Mouse (Mus musculus) urinary bladder, postnatal 36 days (tissue): ENCODE data around the gene Aasdh.

ENCODE experiments used
- DNase-seq, 2 experiments: peaks; one replicate each; pipeline ENCODE4 v3.0.0; 2022; ENCODE audit warnings: low spot score in 2 of 2, mixed read lengths in 1 of 2

Gene Aasdh

DNA sequence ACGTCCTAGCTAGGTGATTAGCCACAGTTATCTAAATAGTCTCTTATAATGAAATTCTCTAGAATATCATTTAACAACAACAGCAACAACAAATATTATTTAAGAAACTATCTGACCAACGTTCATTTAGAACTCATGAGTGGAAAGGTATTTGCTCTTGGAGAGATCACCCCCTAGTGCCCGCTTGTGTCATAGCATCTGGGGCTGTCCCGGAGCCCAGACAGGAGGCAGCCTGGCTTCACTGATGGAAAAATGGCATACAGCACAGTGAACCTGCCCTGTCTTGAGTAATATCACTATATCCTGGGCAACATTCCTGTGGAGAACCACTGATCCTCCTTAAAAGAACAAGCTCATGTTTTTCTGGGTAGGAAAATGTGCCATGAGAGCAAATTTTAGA lies 61.9 kb downstream of the Aasdh start:
- peak; percentile 43 to 66 for DNase-seq

DNA sequence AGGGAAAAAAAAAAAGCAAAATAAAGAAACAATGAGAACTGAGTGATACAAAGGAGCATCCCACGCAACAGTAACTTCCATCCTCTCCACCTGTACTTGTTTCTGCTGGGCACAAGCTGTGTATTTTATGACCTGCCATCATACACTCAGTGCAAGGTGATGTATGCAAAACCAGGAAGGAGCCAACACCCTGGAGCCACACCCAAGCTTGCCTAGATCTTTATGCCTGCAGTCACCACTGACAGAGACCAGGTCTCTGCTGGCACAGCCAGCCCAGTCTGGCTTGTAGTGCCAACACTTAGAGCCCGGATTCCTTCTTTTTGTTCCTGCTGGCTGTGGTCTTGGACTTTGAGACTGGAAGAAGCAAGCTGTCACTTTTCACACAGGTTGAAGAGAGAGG lies 63.5 kb downstream of the Aasdh start:
- DNase-seq, result no peak

DNA sequence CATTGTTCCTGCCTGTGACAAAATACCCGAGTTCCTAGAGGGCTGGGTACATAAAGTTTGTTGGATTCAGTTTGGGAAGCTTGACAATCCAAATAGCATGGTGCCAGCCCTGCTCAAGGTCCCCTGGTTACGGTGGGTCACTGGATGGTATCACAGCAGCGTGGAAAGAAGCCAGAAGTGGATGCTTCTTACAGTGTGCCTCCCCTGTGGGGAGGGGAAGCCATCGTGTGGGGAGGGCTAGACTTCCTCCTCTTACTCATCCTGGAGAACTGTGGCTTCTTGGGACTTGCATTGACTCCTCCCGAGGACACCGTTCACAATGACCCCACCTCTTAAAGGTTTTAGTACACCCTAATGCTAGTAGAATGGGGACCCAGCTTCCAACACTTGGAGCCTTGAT lies 65.5 kb downstream of the Aasdh start:
- no peak for DNase-seq

- DNase-seq, result no peak
These were observed 68.3 kb downstream of the Aasdh start for GRCm38 (mm10) chr5:76837018-76837417.

DNA sequence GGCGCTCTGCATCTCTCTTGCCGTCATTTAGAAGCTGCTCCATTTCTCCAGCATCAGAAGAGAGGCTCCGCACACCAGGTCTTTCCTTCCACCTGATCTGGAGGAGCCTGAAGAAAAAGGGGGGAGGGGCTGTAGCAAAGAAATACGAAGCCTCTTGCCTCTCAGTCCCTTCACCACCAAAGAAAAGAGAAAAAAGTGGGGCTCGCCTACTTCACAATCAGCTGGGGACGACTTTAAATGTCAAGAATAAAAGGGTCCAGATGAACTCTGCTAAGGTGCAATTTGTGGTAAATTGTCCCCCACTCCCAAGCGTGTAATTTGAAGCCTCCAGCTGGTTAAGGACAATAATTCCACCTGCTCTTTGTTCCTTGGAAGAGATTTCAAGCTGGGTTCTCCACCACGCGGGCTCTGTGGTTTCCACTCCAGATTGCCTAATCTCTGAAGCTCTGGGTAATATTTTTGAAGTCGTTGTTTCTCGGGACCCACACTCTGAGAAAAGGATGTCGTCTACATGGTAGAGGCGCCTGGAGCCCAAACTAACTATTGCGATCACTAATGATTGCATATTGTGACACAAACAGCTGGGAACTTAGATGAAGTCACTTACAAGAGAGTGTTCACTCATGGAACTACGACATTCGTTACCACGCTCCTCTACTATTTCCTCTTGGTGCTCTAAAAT lies 72.6 kb downstream of the Aasdh start:
- DNase-seq, result no peak

DNA sequence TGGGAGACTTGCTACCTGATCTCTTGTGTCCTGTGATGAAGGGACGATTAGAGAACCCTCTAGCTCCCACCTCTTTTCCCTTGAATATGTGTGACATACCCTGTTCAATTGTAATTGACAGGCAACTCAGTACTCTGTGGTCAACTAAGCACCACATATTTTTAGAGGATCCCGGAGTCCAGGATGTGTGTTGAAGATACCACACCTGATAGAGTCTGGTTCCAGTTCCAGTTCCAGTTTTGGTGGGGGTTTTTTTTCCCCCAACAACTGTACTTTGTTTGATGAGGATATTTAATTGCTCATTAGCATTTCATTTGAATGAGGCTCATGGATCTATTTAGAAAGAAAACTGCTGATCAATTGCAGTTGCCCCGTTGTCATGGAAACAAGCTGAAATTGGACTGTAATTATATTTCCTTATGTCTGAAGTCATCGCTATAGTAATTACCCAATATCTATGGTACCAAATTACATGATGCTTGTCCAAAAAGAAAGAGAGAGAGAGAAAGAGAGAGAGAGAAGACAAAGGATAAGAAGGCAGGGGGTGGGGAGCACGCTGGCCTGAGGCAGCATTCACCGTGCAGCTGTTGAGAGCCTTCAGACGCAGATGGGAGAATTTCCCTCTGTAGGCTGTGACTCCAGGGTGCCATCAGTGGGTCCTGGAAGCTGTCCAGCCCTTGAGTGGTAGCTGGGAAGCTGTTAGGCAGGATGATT lies 76.6 kb downstream of the Aasdh start:
- DNase-seq, result no peak
